Mouse (Mus musculus) mouse trophoblast stem cell (cell line): ENCODE results near the gene Gcnt1.

Experiments used
- in situ Hi-C, 2 experiments: fragments of 300-500 bp; cut with MseI, MboI; formaldehyde crosslinking; loops; 2 replicates in 1 of 2; 3 replicates in 1 of 2; pipeline ENCODE4 v1.15.1; 2025

Gene Gcnt1

DNA sequence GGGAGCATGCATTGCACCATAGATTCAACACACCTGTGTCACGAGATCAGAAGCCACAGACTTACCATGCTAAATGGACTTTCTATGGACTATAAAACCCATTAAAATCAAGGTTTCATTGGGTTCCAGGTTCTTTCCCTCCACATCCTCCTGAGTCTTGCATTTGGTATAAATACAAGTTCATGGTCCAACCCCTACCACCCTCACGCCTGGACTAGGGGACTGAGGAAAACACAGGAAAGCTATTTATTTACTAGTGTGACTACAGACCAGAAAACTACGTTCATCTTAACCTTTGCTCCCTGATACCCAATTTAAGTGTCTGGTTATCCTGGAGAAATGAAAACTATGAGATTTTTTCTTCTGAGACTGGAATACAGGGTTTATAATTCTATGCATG lies at the start of gene Gcnt1:
TSS of gene Gcnt1 (minus strand) at position 144 of the 400 bp plus-strand sequence.
- in situ Hi-C loops: loop anchor here in 1 of 2 experiments (10.0 kb wide), 1 partner anchor 248 kb away; no protein-coding TSS in a partner anchor

DNA sequence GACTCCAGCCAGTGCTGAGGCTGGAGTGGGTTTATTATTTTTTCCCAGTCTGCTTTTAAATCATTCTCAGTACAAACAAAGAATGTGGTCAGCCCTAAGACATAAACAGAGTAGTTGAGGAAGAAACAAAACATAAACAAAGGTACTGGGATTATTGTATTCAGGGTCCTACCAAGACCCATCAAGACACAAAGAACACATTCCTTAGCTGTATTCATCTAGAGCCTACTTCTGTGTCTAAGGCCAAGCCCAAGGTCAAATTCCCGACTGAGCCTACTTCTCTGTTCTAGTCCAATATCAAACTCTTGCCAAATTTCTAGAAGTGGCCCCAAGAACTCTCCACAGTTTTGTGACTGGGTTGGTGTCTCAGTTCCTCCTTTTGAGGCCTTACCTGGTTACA lies 45.2 kb upstream of the Gcnt1 start:
- in situ Hi-C loops: no loop called here

DNA sequence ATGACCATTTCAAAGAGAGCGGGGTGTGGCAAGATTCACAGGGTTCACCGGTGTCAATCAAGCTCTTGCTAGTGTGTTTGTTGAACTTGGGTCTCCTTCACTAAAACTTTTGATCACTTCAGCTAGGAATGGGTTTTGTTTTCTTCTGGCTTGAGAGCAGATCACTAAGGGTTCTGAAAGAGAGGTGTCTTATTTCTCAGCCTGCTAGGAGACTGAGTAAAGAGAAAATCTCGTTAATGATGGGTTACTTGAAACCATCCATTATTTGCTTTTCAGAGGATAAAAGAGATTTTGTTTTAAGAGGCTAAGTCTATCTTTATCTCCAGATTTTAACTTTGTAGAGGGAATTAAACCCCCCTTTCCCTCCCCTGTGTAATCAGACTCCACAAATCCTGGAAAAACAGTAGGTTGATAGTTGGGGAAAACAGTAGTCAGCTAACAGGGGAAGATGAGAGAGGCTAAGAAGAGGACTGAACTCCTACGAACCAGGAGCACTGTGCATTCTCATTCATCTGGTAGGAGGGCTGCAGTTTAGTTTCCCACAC lies 40.3 kb upstream of the Gcnt1 start:
- in situ Hi-C loops: no loop called here

DNA sequence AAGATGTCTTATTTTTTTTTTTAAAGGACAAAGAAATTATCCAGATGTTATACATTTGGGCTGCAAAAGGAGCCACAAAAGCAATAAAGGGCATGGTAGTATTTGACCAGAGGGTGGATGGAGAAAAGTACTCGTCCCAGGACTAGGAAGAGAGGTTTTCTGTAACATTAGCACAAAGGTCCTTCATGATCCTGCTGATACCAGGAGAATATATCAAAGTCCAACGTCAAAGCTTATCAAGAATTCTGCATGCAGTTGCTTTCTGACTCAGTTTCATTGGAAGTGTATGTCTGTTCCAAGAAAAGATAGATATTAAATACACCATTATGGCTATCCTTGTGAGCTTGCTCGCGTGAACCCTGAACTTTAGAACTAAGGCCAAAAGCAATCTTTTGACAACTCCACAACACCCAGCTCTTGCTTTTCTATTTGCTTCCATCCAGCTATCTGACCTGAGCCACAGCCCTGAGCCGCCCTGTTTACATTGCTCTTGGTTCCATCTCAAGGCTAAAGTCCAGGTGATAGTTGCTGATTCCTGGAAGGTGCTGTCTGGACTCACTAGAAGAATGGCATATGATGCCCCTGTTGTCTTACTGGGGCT lies 37.9 kb upstream of the Gcnt1 start:
- in situ Hi-C loops: no loop called here

DNA sequence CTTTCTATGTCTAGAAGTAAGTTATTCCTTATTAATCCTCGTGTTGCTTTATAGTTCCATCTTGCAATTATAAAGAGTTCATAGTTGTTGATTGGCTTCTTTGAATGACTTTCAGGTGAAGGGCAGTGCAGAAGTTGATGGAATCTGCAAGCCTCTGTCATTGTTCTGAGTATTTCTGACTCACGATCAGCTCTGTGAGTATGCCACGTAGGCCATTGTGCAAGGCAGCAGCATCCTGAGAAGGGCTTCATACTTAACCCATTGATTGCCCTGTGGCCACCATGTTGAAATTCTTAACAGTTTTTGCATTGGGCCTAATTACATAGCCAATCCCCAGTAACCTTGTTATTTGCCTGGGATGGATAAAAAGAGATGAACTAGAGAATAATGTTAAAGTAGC lies 36.7 kb upstream of the Gcnt1 start:
- in situ Hi-C loops: no loop called here

DNA sequence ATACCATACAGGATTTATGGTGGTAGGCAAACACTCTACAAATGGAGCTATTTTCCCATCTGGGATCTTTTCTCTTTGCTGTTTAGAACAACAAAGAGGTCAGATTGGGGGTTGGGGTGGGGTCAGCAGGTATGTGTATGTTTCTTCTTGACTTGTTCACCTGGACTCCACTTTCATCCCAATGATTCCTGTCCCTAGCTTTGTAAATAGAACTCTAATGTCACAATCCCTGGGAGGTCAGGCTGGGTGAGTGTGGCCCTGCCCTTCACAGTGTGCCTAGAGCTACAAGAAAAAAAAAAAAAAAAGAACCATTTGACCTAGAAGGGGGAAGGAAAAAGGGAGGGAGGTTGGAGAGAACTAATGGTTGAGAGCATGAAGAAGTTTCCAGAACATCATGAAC lies 35.9 kb upstream of the Gcnt1 start:
- in situ Hi-C loops: no loop called here

DNA sequence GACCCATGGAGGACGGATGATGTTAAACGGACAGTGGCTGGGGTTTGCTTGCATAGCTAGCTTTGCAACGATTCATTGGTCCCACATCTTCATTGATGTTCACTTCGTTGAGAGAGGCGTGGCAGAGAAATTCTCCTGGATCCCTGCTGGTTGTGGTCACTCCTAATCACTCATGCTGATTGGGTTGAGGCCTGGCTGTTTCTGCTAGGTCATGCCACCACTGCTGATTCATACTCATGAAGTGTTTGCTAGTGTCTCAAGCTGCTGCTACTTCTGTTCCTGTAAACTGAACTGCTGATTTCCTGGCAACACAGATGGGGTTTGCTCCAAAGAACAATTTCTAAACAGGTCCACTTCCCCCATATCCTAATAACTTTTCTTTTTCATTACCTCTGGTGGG lies 34.2 kb upstream of the Gcnt1 start:
- in situ Hi-C loops: no loop called here

DNA sequence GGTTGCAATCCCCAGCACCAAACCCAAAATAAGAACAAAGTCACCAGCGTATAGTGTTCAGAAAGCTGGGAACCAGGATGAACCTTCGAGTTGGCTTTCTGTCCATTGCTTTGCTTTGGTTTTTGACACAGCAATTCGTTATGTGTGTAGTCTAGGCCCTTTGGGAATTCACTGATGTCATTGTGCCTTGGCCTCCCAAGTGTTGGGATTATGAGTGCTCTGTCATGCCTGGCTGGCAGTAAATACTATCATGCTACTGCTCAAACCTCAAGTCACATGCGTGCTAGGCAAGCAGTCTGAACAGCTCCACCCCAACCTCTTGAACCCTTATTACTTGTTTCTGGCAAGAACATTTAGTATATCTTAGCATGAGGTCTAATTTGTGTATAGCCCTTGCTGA lies 30.5 kb upstream of the Gcnt1 start:
- in situ Hi-C loops: no loop called here

DNA sequence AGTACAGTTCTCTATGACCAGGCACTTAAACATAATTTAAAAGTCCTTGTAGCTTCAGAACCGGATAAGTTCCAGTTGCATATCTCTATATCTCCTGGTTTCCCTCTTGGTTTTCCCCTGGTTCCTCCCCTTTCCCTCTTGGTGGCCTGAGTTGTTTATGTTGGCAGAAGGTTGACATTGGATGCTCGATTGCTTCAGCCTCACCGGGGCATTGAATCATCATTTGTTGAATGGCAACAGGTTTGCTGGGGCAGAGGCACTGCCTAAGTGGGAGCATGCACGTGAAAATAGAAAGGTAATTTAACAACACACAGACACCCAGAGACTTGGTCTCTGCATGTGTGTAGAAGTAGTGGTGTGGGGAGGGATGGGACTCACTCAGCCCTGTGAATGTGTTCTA lies 27.9 kb upstream of the Gcnt1 start:
- in situ Hi-C loops: no loop called here

DNA sequence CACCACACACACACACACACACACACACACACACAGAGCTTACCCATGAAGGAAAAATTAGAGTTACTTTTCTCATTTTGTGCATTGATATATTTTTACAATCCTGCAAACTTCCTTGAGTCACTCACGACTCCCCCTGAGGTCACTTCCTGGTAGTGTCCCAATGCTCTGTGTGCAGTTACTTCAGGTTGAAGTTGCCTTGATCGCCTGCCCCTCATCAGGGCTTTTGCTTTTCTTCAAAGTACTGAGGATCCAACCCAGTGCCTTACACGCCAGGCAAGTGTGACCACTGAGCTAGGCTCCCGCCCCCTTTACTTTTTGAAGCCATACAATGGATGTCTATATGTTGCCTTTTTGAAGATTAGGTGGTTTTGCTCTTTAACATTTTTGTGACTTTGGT lies 27.3 kb upstream of the Gcnt1 start:
- in situ Hi-C loops: no loop called here

DNA sequence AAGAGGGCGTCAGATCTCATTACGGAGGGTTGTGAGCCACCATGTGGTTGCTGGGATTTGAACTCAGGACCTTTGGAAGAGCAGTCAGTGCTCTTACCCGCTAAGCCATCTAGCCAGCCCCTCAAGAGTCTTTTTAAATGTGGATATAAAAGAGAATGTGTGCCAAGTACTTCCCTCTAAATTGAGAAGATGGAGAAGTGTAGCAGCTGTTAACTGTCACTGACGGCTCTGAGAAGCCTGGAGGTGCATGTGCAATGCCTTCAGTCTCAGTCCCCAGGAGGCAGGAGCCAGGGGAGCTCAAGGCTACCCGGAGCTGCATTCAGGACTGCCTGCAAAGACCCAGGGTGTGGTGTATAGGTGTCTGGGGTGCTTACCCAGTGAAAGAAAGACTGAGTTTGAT lies 25.3 kb upstream of the Gcnt1 start:
- in situ Hi-C loops: no loop called here

DNA sequence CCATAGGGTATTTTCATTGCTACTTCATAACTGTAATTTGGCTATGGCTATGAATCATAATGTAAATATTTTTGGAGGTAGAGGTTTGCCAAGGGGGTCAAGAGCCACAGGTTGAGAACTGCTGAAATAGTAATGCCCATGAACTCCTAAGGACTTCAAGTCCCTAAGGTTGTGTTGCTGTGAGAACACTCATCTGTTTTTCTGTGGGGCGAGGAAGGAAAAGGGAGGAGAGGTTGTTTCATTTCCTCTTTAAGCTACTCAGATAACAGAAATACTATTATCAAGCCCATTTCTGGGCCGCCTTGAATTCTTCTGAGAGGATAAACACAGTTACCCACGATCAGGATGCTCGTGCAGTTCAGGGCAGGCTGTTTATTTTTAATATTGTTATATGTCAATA lies 24.2 kb upstream of the Gcnt1 start:
- in situ Hi-C loops: no loop called here

DNA sequence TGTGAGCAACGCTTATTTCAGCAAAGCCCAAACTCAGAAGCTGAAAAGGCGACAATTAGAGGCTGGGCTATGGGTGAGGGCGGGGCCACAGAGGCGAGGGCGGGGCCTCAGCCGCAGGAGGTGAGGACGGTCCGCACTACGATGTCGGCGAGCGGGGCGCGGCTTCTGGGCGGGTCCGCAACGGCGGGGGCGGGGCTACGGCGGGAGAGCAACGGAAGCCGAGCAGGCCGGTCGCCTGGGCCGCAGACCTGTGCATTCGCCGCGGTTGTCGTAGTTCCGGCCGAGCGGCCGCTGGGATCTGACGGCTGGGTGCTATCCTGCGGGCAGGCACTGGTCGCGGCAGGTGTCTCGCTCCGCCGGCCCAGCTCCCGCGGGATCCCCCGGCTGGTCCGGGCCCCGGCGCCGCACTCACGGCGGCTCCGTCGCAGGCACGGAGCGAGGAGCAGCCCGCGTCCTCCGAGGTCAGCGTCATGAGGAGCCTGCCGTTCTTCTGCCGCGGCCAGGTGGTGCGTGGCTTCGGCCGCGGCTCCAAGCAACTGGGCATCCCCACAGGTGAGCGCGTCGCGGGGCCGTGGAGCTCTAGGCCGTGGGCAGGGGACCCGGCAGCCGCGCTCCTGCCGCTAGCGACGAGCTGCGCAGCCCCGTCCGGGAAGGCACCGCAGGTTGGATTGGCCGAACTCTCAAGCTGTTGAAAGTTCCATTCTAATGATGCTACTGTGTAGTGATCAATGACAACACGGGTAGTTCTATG lies 21.4 kb upstream of the Gcnt1 start, which contains the start of gene Rfk:
TSS of gene Rfk (plus strand) at position 203 of the 751 bp plus-strand sequence.
- in situ Hi-C loops: no loop called here

DNA sequence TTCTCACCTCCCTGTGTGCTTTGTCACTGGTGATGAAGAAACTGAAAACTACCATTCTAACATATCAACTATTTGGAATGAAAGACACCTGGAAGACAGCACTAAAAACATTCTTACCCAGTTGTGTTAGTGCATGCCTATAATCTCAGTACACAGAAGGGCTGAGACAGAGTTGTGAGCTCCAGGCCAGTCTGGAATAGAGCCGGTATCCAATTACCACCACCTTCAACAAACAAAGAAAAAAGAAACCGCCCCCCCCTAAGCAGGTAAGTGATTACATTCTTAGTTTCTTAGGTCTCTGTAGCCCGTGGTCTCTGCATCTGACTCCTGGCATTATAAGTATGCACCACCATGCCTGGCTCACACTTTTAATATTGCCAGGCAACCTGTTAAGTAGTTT lies 20.2 kb upstream of the Gcnt1 start:
- in situ Hi-C loops: no loop called here

DNA sequence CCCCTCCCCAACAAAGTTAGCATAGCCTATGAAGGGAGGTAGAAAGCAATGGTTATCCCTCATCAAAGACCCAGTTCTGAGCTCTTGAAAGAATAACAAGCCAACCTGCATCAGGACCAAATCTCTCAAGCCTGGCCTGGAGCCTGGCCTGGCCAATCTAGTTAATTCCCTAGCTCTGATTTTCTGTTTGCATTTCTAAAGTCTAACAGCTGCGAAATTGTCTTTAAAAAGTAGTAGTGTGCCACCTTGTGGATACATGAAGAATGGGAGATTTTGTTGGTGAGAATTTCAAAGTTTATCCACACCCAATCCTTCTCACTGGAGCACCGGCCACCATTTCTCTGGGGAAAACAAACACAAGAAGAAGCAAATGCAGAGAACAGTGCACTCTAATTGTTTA lies 15.8 kb upstream of the Gcnt1 start:
- in situ Hi-C loops: no loop called here

DNA sequence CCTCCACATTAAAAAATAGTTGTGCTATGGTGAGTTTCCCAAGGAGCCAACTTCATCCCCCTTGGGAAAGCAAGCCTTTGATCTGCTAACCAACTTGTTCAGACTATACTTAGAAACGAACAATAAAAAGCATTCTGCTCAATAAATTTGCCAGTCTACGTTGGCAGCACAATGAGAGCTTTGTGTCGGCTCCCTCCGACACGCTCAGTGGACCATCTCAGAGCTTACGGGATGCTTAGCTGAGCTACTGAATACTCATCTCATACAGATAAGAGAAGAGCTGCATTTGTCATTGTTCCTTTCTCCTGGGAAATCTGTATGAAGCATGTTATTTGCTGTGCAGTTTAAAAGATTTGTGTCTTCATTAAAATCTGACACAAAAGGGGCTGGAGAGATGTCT lies 13.8 kb upstream of the Gcnt1 start:
- in situ Hi-C loops: no loop called here

DNA sequence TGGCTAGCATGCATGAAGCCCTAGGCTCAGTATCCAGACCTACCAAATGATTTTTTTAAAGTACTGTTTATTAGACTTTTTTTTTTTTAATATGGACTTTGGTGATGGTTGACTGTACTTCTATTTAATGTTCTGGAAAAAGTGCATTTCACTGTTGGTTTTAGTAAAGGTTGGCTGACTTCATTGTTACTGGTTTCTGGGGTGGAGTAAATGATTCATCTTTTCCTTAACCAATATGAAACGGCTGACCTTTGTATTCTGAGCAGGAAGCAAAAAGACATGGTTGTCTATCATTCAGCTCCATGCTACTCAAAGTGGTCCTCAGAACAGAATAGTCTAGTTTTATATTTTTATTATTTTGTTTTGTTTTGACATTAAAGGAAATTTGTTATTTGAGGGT lies 12.8 kb upstream of the Gcnt1 start:
- in situ Hi-C loops: no loop called here

DNA sequence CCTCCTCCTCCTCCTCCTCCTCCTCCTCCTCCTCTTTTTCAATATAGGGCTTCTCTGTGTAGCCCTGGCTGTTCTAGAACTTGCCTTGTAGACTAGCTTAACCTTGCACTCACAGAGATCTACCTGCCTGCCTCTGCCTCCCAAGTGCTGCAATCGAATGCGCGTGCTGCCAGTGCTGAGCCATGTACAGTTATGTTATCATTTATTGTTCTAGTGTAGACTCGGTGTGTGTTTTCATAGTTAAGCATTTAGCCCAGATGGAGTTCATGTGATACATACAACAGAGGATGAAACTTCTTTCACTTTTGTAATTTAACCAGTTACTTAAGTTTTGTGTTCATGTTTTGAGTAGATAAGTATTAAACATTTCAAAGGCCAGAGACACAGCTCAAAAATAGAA lies 12.4 kb upstream of the Gcnt1 start:
- in situ Hi-C loops: no loop called here

DNA sequence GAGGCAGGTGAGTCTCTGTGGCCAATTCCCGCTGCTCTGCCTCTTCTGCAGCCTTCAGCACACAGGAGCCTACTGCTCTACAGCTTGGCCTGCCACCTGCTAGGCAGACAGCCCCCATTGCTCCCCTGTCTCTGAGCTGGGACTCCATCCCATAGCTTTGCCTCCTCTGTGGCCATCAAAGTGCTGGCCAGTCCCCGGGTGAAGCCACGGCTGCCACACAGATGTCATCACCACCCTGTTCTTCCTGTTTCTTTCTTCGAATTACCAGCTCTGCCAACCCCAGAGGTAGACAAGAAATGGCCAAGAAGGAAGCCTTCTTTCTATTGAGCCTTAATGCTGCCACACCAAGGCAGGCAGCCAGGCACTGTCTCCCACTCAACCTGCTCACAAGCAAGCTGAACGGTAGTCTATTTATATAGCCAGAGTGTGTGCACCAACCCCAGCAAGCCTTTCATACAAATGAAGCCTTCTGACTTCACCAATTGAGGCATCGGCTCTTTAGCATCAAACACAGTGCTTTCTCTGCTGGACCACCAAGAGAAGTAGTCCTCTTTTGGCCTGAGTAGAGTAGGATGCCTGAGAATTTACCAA lies 10.3 kb upstream of the Gcnt1 start:
- in situ Hi-C loops: no loop called here

DNA sequence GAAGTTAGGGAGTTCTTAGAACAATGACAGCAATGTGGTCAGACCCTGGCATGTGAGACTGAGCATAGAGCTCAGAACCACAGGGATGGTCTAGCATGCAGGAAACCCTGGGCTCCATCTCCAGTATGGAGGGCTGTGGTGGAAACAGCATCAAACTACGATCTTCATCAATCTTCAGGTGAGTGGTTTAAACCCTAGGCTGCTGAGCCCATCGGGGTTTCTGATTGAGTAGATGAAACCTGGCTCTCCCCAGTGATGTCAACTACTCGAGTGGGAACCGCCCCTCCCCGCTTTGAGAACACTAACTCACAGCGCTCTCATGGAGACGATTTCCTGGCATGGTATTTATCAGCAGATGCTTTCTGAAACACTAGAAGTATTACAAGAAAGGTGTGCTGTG lies 7.9 kb upstream of the Gcnt1 start:
- in situ Hi-C loops: no loop called here

DNA sequence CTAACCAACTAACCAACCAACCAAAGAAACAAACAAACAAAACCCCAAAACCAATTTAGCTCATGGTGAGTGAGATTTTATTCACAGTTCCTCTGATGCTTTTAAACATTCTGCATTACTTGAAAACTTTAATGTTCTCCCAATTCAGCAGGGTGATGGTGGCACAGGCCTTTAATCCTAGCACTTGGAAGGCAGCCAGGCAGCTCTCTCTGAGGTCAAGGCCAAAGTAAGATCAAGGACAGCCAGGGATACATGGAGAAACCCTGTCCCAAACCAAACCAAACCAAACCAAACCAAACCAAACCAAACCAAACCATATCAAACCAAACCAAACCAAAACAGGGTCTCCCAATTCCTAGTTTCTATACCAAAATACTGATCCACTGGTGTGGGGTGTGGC lies 6.2 kb upstream of the Gcnt1 start:
- in situ Hi-C loops: loop anchor here in 1 of 2 experiments (10.0 kb wide), 1 partner anchor 254 kb away; no protein-coding TSS in a partner anchor

DNA sequence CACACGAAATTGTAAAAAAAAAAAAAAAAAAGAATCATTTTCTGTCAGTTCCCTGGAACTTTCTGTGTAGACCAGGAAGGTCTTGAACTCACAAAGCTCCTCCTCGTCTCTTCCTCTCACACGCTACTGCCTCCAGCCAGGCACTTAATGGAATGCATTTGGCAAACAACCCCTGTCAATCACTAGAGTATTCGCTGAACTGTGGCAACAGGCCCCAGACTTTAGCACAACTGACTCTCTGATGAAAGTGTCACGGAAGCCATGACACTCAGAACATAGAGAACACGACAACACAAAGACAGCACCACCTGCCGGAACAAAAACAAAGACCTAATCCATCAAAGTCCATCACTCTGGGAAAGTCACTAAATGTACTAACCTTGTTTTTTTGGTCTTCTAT lies 3.1 kb downstream of the Gcnt1 start:
- in situ Hi-C loops: loop anchor here in 1 of 2 experiments (10.0 kb wide), 1 partner anchor 245 kb away; no protein-coding TSS in a partner anchor

DNA sequence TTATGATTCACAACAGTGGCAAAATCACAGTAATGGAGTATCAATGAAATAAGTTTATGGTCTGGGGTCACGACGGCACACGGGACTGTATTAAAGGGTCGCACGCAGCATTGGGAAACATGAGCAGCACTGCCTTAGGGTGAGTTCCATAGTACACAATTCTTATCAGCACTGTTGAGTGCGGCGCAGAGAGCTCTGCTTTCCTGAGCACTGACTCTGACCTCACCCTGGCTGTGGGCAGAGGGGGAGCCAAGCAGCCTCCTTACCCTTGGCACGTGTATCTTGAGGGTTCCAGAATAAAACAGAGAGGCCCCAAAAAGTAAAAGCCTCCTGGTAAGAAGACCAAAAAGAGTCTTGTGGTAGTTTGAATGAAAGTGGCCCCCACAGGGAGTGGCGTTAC lies 4.1 kb downstream of the Gcnt1 start:
- in situ Hi-C loops: loop anchor here in 1 of 2 experiments (10.0 kb wide), 1 partner anchor 244 kb away; no protein-coding TSS in a partner anchor
